Mouse (Mus musculus): ENCODE measurements around the gene Lhx9. TPM values are rescaled to one million over a fixed set of nuclear protein-coding genes. Genes with fewer than 3 reads are reported as not detected.

Lhx9 gene
- polyA plus RNA-seq, 1 experiment from 2014 or later: 35.8 TPM

Other genes starting within 250 kb of the Lhx9 start
- 19.8 and 20.6 TPM in 2 replicates for gene Nek7, start 228.4 kb downstream of the Lhx9 start, polyA plus RNA-seq (2015; fragmentation: Nextera tagmentation; extraction: Ambion mirVana)
- 51.7 and 53.0 TPM in 2 replicates for gene 2310009B15Rik, start 8.3 kb upstream of the Lhx9 start, polyA plus RNA-seq (2015; fragmentation: Nextera tagmentation; extraction: Ambion mirVana)
- 9.4 and 10.4 TPM in 2 replicates for gene Dennd1b, start 114.9 kb upstream of the Lhx9 start, polyA plus RNA-seq (2015; fragmentation: Nextera tagmentation; extraction: Ambion mirVana)

Measured in forebrain, embryonic 13.5 days (tissue).